Mouse (Mus musculus): ENCODE data around the gene Mrgprx1. TPM values are rescaled to one million over a fixed set of nuclear protein-coding genes. Genes with fewer than 3 reads are reported as not detected.

The Mrgprx1 gene
- not detected for total RNA-seq (2021)

- intact Hi-C loops (cut with DNase I) = no loop called here
- DNase-seq (ENCODE audit: low spot score) = no peak
Observed at GRCm38 (mm10) chr7:48027497-48027896, at the start of gene Mrgprx1. TSS of gene Mrgprx1 (minus strand) at chr7:48027597.

- no peak for DNase-seq (ENCODE audit: low spot score)
- intact Hi-C loops (cut with DNase I) = no loop called here
Observed at GRCm38 (mm10) chr7:48075521-48075920, 48.1 kb upstream of the Mrgprx1 start.

GRCm38 (mm10) chr7:48046475-48047185, 19.2 kb upstream of the Mrgprx1 start:
- intact Hi-C loops (cut with DNase I) = no loop called here
- no peak for DNase-seq (ENCODE audit: low spot score)

GRCm38 (mm10) chr7:48044046-48044445, 16.6 kb upstream of the Mrgprx1 start:
- DNase-seq (ENCODE audit: low spot score) = no peak
- intact Hi-C loops (cut with DNase I) = no loop called here

GRCm38 (mm10) chr7:48017874-48018273, 9.5 kb downstream of the Mrgprx1 start:
- no peak for DNase-seq (ENCODE audit: low spot score)
- intact Hi-C loops (cut with DNase I) = no loop called here

- no peak for DNase-seq (ENCODE audit: low spot score)
- intact Hi-C loops (cut with DNase I) = no loop called here
Observed at GRCm38 (mm10) chr7:47995689-47996088, 31.7 kb downstream of the Mrgprx1 start.

GRCm38 (mm10) chr7:47986752-47987151, 40.6 kb downstream of the Mrgprx1 start:
- intact Hi-C loops (cut with DNase I) = no loop called here
- no peak for DNase-seq (ENCODE audit: low spot score)

GRCm38 (mm10) chr7:47981995-47982394, 45.4 kb downstream of the Mrgprx1 start, which contains the start of gene Mrgpra4:
TSS of gene Mrgpra4 (minus strand) at chr7:47982095.
- intact Hi-C loops (cut with DNase I) = no loop called here
- DNase-seq (ENCODE audit: low spot score) = no peak

Other genes with a start within 250 kb of the Mrgprx1 start
- not detected for gene Mrgpra4, start 45.5 kb downstream of the Mrgprx1 start, total RNA-seq (2021)
- gene Mrgprb5, start 141.4 kb upstream of the Mrgprx1 start, total RNA-seq (2021) = not detected
- not detected for gene Mrgprb4, start 171.7 kb upstream of the Mrgprx1 start, total RNA-seq (2021)